Mouse (Mus musculus) T-cell, adult 2 months (primary cell): Measurements from ENCODE around the gene Dpysl5.
"Not testable (repeated sequence)": the region's sequence is repeated elsewhere in the genome, so short reads cannot be mapped to it uniquely, and the experiment has no call there.

Source experiments
- DNase-seq: peaks from one replicate; pipeline ENCODE4 v3.0.0; 2022; ENCODE audit warnings: low spot score

The Dpysl5 gene

GRCm38 (mm10) chr5:30711147-30712001 lies at the start of gene Dpysl5:
Gene Dpysl5 (plus strand): TSS chr5:30711564.
- peak; percentile 28 for DNase-seq

GRCm38 (mm10) chr5:30665360-30665759 lies 46.0 kb upstream of the Dpysl5 start:
- DNase-seq: no peak

GRCm38 (mm10) chr5:30665968-30666367 lies 45.4 kb upstream of the Dpysl5 start:
- DNase-seq: no peak

- peak; percentile 96 for DNase-seq
Measured at GRCm38 (mm10) chr5:30666391-30667195, 44.8 kb upstream of the Dpysl5 start, which contains the start of gene Cenpa. Gene Cenpa (plus strand): TSS chr5:30666777.

GRCm38 (mm10) chr5:30667215-30667614 lies 44.1 kb upstream of the Dpysl5 start:
- no peak for DNase-seq

GRCm38 (mm10) chr5:30667686-30668085 lies 43.7 kb upstream of the Dpysl5 start:
- DNase-seq: no peak

GRCm38 (mm10) chr5:30668637-30669495 lies 42.5 kb upstream of the Dpysl5 start:
- DNase-seq: no peak

GRCm38 (mm10) chr5:30669496-30669830 lies 41.9 kb upstream of the Dpysl5 start:
- no peak for DNase-seq

- DNase-seq: no peak
Measured at GRCm38 (mm10) chr5:30670091-30670490, 41.3 kb upstream of the Dpysl5 start.

- no peak for DNase-seq
Measured at GRCm38 (mm10) chr5:30674001-30674400, 37.4 kb upstream of the Dpysl5 start.

GRCm38 (mm10) chr5:30676800-30677199 lies 34.6 kb upstream of the Dpysl5 start:
- DNase-seq: no peak

GRCm38 (mm10) chr5:30678069-30678468 lies 33.3 kb upstream of the Dpysl5 start:
- not testable (repeated sequence) for DNase-seq

- DNase-seq: no peak
Measured at GRCm38 (mm10) chr5:30678722-30679296, 32.6 kb upstream of the Dpysl5 start.

GRCm38 (mm10) chr5:30679593-30679992 lies 31.8 kb upstream of the Dpysl5 start:
- DNase-seq: no peak

GRCm38 (mm10) chr5:30681970-30682369 lies 29.4 kb upstream of the Dpysl5 start:
- no peak for DNase-seq

GRCm38 (mm10) chr5:30682967-30683600 lies 28.3 kb upstream of the Dpysl5 start:
- DNase-seq: no peak

GRCm38 (mm10) chr5:30683993-30684392 lies 27.4 kb upstream of the Dpysl5 start:
- no peak for DNase-seq

GRCm38 (mm10) chr5:30686781-30687180 lies 24.6 kb upstream of the Dpysl5 start:
- no peak for DNase-seq

GRCm38 (mm10) chr5:30700361-30701000 lies 10.9 kb upstream of the Dpysl5 start:
- no peak for DNase-seq

- not testable (repeated sequence) for DNase-seq
Measured at GRCm38 (mm10) chr5:30701373-30701772, 10.0 kb upstream of the Dpysl5 start.

- no peak for DNase-seq
Measured at GRCm38 (mm10) chr5:30701866-30702265, 9.5 kb upstream of the Dpysl5 start.
